Mouse (Mus musculus): ENCODE measurements around the gene Ebf1.

DNA sequence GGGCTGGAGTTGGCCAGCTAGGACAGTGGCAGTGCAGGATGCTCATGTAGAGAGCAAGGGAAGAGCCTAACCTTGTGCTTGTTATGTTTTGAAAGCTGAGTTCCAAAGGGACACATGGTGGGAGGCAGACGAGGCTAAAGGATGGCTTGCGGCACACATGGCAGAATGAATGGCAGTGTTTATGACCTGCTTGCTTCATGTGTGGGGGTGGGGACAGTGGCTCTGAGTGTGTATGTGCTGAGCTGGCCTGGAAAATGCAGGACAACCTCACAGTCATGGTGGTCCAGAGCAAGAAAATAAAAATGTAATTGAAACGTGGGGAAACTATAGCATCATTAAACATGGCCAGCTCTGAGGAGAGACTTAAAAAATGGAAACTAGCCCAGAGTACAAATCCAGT, 181.2 kb downstream of the Ebf1 start:
- TF ChIP-seq CTCF (IDR thresholded peaks at IDR 0.05; ENCODE audit: low read depth, low read length) (no peak), EP300 (IDR thresholded peaks at IDR 0.05; ENCODE audit: insufficient read depth, low read depth, low read length) (no peak), POLR2A (IDR thresholded peaks at IDR 0.05; ENCODE audit: insufficient read depth, low read length) (no peak)
